Mouse (Mus musculus): ENCODE results near the gene Gm5127.

The Gm5127 gene

DNA sequence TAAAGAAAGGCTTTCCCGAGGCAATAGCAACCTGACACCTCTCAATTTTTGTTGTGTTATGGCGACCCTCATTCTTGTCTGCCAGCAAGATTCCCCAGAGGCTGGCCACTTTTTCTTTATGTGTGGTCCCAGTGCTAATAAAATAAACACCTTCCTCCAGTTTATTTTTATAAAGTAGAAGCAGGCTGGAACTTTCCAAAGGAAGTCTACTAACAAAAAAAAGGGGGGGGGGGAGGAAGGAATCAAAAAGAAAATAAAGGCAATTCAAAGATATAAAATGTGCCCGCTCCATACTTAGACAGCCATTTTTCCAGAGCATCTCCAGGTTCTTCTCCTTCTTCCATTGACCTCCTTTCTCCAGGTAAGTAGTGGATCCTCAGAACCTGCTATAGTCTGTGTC, at the start of gene Gm5127:
Gm5127 (plus strand) TSS at position 301 of the 400 bp plus-strand sequence.
- no peak for DNase-seq (ENCODE audit: low read depth)

GRCm38 (mm10) chrX:106536359-106536758, 46.6 kb upstream of the Gm5127 start:
- no peak for DNase-seq (ENCODE audit: low read depth)

DNA sequence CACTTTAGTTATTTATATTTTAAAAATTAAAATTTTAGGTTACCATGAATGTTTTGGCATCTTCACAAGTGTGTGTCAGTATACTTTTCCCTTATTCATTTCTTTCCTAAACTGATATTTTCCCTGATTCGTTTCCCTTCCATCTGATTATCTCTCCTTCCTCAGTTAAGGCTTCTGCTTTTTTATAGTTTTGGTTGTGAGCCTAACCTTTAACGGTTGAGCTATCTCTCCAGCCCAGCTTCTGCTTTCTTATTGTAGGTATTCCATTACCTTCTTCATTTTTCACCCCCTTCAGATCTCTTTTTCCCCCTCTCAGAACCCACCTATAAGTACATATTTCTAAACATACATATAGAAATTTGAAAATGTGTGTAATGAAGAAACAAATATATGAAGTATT, 27.5 kb upstream of the Gm5127 start:
- DNase-seq (ENCODE audit: low read depth), result no peak

DNA sequence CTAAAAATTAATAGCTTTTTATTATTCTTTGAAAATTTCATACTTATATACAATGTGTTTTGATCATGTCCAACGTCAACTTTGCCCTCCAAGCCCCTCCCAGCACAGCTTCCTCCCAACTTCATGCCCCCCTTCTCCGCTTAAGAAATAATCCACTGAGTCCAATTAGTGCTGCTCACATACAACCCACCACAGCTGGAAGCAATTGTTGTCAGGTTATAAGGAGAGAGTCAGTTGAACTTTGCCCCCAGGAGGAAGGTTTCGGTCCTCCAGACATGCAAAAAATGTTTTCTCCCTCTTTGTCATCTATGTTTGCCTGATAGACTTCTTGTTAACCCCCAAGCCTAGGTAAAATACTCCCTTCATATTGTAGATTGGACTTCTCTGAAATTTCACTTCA, 4.0 kb upstream of the Gm5127 start:
- DNase-seq (ENCODE audit: low read depth), result no peak

DNA sequence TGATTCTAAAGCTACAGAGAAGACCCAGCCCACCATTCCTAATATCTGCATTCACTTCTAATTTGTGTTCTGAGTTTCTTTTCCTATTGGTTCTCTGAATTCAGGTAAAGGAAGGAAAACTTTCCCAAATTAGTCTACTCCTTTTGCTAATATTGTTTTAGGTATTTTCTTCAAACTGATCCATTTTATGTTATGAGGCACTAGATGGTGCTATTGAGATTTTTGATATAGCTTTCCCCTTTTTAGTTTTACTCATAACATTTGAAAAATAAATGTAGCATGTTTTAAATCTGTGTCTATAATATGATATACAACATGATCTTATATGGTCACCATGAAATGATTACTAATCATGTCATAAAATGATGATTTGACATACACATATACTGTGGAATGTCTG, 2.6 kb upstream of the Gm5127 start:
- DNase-seq (ENCODE audit: low read depth), result no peak

DNA sequence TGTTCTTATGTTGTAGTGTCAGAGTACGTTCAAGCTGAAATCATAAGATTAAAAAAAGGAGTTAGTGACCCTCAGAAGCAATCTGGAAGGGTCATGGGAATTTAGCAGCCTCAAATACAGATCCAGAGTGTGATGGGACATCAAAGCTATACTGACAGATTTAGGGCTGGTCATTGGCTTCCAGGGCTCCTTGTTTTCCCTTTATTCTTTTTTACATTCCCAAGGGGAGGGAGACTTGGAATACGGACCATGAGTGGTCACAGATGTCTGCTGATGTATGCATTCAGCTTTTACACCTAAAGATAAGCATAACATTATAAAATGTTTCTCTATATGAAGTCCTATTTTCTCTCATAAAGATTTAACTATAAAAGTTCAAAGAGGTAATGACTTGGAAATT, 789 bp upstream of the Gm5127 start:
- no peak for DNase-seq (ENCODE audit: low read depth)

DNA sequence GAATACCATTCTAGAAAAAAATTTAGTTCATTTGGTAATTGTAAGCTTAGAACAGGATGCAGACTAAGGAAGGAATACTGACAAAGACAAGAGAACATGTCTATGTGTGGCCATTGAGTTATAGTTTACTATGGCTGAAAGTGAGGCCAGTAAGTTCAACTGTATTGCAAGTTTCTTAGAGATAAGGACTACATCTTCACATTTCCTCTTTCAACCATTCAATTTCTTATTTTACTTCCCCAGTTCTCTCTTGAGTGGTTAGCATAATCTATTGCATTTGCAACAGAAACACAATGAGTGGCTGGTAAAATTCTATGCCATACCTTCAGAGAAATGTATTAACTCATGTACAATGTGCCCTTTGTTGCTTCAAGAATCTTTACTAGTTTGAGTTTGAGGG, 10.9 kb downstream of the Gm5127 start:
- DNase-seq (ENCODE audit: low read depth), result no peak

- DNase-seq (ENCODE audit: low read depth), result no peak
These were observed 12.9 kb downstream of the Gm5127 start for GRCm38 (mm10) chrX:106595904-106596303.

GRCm38 (mm10) chrX:106602574-106603258, 19.7 kb downstream of the Gm5127 start:
- DNase-seq (ENCODE audit: low read depth), result no peak

DNA sequence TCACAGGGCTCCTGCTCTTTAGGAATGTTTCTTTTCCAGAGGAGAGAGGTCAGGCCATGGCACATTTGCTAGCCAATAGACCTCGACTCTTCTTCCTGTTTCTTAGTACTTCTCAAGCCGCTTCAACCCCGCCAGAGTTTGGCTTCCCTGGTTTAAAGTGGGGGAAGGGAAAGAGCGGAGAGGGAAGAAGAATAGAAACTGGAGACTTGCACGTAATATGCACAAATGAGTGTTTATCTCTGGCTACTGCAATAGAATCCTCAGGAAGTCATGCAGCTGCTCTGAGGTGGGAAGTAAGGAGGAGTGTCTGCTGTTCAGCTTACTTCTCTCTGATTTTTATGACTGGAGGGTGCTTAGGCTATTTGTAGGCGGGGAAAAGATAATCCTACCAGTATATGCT, 20.4 kb downstream of the Gm5127 start, which contains the start of gene Cysltr1:
Cysltr1 (minus strand) TSS at position 294 of the 400 bp plus-strand sequence.
- DNase-seq (ENCODE audit: low read depth), result no peak

GRCm38 (mm10) chrX:106622512-106622911, 39.5 kb downstream of the Gm5127 start:
- DNase-seq (ENCODE audit: low read depth), result no peak

DNA sequence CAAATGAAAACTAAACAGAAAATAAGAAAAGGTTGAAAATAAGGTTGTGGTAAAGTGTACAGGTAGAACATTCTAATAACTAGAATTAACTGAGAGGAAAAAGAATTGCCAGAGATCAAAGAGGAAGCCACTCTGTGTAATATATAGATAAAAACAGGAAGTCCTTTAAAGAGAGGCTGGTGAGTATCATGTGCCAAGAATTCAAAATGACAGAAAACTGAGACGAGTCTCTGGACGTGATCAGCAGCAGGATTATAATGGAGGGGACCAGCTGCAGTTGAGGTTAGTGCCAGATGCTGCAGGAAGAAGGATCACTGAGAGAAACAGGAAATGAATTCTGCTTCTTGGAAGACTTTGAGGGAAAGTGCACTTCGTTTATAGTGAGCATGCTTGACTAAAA, 40.7 kb downstream of the Gm5127 start:
- no peak for DNase-seq (ENCODE audit: low read depth)

DNA sequence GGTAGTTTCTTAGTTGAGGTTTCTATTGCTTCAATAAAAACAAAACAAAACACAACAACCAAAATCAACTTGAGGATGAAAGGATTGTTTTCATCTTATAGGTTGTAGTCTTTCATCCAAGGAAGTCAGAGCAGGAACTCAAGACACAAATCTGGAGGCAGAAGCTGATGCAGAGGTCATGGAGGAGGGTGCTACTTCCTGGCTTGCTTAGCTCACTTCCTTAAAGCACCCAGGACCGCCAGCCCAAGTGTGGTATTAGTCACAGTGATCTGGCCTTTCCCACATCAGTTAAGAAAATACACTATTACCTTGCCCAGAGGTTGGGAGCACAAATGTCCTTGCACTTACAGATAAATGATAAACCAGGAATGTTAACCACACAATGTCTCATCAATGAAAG, 45.5 kb downstream of the Gm5127 start:
- no peak for DNase-seq (ENCODE audit: low read depth)

- no peak for DNase-seq (ENCODE audit: low read depth)
These were observed 50.6 kb downstream of the Gm5127 start for GRCm38 (mm10) chrX:106633543-106633942.

GRCm38 (mm10) chrX:106634799-106635541, 52.0 kb downstream of the Gm5127 start:
- DNase-seq (ENCODE audit: low read depth), result no peak

GRCm38 (mm10) chrX:106662101-106662500, 79.1 kb downstream of the Gm5127 start:
- no peak for DNase-seq (ENCODE audit: low read depth)

DNA sequence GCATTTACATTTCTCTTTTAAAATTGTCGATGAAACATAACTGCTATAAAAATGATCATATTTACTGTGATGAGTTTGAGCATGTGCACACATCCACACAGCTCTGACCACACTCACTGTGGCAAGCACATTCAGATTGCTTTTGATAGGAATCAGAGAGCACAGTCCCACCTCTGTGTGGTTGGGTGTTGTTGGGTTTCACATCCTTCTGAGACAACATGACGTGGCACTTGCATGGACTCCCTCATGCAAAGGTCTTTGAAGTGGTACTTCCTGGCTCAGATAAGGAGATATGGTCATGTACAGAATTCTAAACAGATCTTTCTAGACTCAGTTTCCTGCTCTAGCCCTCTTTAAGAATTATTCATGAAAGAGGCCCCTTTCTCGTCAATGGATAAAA, 121.6 kb downstream of the Gm5127 start:
- no peak for DNase-seq (ENCODE audit: low read depth)

DNA sequence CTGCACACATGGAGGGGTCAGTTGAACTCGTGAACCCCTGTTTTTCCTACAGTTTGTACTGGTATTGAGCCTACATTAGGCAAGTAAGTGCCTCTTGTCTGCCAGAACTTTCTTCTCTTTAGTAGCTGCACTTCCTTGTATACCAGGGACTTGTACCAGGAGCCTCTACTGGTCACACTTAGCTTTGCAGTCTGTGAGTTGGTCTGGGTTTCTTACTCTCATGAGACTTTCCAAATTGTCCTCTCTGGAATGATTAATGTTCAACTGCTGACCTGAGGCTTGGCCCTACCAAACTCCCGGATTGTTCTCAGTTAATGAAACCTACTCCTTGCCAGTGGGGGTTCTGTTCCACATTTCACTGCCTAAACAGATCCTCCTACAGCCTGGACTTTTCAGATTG, 134.2 kb downstream of the Gm5127 start:
- peak; percentile 1 for DNase-seq (ENCODE audit: low read depth)

GRCm38 (mm10) chrX:106742241-106742640, 159.3 kb downstream of the Gm5127 start:
- no peak for DNase-seq (ENCODE audit: low read depth)

- DNase-seq (ENCODE audit: low read depth), result no peak
These were observed 172.3 kb downstream of the Gm5127 start for GRCm38 (mm10) chrX:106755272-106755671.

Measured in NIH3T3 (cell line).